In the genomic region with DNA sequence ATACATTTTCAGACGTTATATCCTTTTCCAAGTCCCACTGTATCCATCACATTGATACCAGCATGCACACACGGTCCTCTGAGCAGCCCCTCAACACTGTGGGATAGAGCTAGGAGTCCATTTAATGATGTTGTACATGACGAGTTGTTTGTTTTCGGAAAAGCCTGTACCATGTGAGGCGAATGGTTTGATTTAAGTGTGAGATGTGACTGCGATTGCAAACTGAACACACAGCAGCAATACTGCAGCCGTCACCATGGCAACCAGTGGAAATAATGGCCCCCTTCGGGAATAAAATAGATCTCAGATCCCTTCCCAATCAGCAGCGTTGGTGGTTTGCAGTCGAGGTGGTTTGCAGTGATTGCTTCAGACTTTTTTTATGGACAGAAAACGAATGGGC, we compare ENCODE assay signal across 11 mouse cellular contexts.
DNase-seq lines count a peak whose midpoint lies in the region; ATAC-seq lines count a peak whose summit lies in the region.
"Had no signal": no experiment of that assay in that cellular context is flagged by ENCODE, and none has a peak within 500 bp of the region (broad histone marks: within the 10 kb centered on the region; RNA-seq: fewer than 3 reads in every experiment).

No protein-coding gene starts in this region.

- no peaks in the 10 kb centered on the region; the same call in 1 of the 2 replicates for H3K27me3 ChIP-seq in embryonic facial prominence, embryonic 11.5 days (ENCODE audit: control insufficient read depth, insufficient read depth, low read length)
- no peaks in the 10 kb centered on the region for H3K27me3 ChIP-seq in hindbrain, embryonic 16.5 days (replicated peaks; ENCODE audit: control insufficient read depth, insufficient read depth, low read length)
- no peaks in the 10 kb centered on the region for H3K27me3 ChIP-seq in neural tube, embryonic 13.5 days
- H3K27me3 ChIP-seq: intestine, embryonic 15.5 days; limb, embryonic 15.5 days had no signal

- H3K4me3 ChIP-seq in embryonic facial prominence, embryonic 11.5 days (ENCODE audit: low read depth, low read length), result no peak overlapping the region
- no peak overlapping the region for H3K4me3 ChIP-seq in hindbrain, embryonic 16.5 days (ENCODE audit: low read length)
- H3K4me3 ChIP-seq in neural tube, embryonic 13.5 days, result no peak overlapping the region
- H3K4me3 ChIP-seq: intestine, embryonic 15.5 days; limb, embryonic 15.5 days had no signal

- H3K9ac ChIP-seq in embryonic facial prominence, embryonic 11.5 days (replicated peaks; ENCODE audit: low read length), result no peak overlapping the region
- H3K9ac ChIP-seq in hindbrain, embryonic 16.5 days (ENCODE audit: low read depth, low read length), result no peak overlapping the region
- H3K9ac ChIP-seq in neural tube, embryonic 13.5 days, result no peak overlapping the region
- H3K9ac ChIP-seq: intestine, embryonic 15.5 days; limb, embryonic 15.5 days had no signal

- ATAC-seq in embryonic facial prominence, embryonic 11.5 days (replicated peaks; ENCODE audit: insufficient number of reproducible peaks, low FRiP score, low TSS enrichment, low read depth), result no peak
- ATAC-seq in hindbrain, embryonic 16.5 days, result peak; percentile 70
- ATAC-seq in neural tube, embryonic 13.5 days (ENCODE audit: low read depth), result peak; percentile 76; the same call in 1 of the 2 replicates
- ATAC-seq: intestine, embryonic 15.5 days had no signal

- peak; percentile 81 for DNase-seq in brain, adult 2 months (ENCODE audit: low read depth, low spot score)
- peak; percentile 43 for DNase-seq in embryonic facial prominence, embryonic 11.5 days (ENCODE audit: low spot score)
- DNase-seq in lung, postnatal 36 days, result no peak
- no peak for DNase-seq in adrenal gland, postnatal 25 days
- no peak for DNase-seq in adrenal gland, postnatal 4 days (ENCODE audit: low spot score in 2 of 2)
- DNase-seq: cerebellum, postnatal 36 days; gastrocnemius, postnatal 14 days had no signal

- no peak overlapping the region for H3K4me2 ChIP-seq in embryonic facial prominence, embryonic 11.5 days (ENCODE audit: low read depth, low read length)
- peak overlapping the region; percentile 31 for H3K4me2 ChIP-seq in hindbrain, embryonic 16.5 days (ENCODE audit: low read length)
- peak overlapping the region; percentile 36 for H3K4me2 ChIP-seq in neural tube, embryonic 13.5 days
- H3K4me2 ChIP-seq: intestine, embryonic 15.5 days; limb, embryonic 15.5 days had no signal

- no peaks in the 10 kb centered on the region for H3K36me3 ChIP-seq in embryonic facial prominence, embryonic 11.5 days (replicated peaks; ENCODE audit: control insufficient read depth, insufficient read depth, low read depth, low read length)
- H3K36me3 ChIP-seq in hindbrain, embryonic 16.5 days (ENCODE audit: control insufficient read depth, insufficient read depth, low read length), result no peaks in the 10 kb centered on the region
- no peaks in the 10 kb centered on the region for H3K36me3 ChIP-seq in neural tube, embryonic 13.5 days
- H3K36me3 ChIP-seq: intestine, embryonic 15.5 days; limb, embryonic 15.5 days had no signal

- no peak overlapping the region for H3K27ac ChIP-seq in embryonic facial prominence, embryonic 11.5 days (replicated peaks; ENCODE audit: low read depth, low read length)
- H3K27ac ChIP-seq in hindbrain, embryonic 16.5 days (ENCODE audit: low read depth, low read length), result peak overlapping the region; percentile 75
- peak overlapping the region; percentile 87 for H3K27ac ChIP-seq in neural tube, embryonic 13.5 days (replicated peaks)
- H3K27ac ChIP-seq: intestine, embryonic 15.5 days; limb, embryonic 15.5 days had no signal

- H3K9me3 ChIP-seq in embryonic facial prominence, embryonic 11.5 days (replicated peaks; ENCODE audit: control insufficient read depth, low read length), result no peaks in the 10 kb centered on the region
- H3K9me3 ChIP-seq in hindbrain, embryonic 16.5 days (ENCODE audit: control insufficient read depth, low read length), result no peaks in the 10 kb centered on the region
- no peaks in the 10 kb centered on the region for H3K9me3 ChIP-seq in neural tube, embryonic 13.5 days
- H3K9me3 ChIP-seq: intestine, embryonic 15.5 days; limb, embryonic 15.5 days had no signal

- 66% methylated on average over 11 of the region's 11 CpGs for WGBS in embryonic facial prominence, embryonic 11.5 days
- 28% methylated on average over 11 of the region's 11 CpGs for WGBS in hindbrain, embryonic 16.5 days
- WGBS in neural tube, embryonic 13.5 days, result 31% methylated on average over 11 of the region's 11 CpGs

- H3K4me1 ChIP-seq in embryonic facial prominence, embryonic 11.5 days (ENCODE audit: control insufficient read depth, insufficient read depth, low read length), result no peaks in the 10 kb centered on the region
- H3K4me1 ChIP-seq in hindbrain, embryonic 16.5 days (ENCODE audit: control insufficient read depth, insufficient read depth, low read depth, low read length), result peaks cover 29% of the 10 kb centered on the region
- peaks cover 46% of the 10 kb centered on the region for H3K4me1 ChIP-seq in neural tube, embryonic 13.5 days (replicated peaks)
- H3K4me1 ChIP-seq: intestine, embryonic 15.5 days; limb, embryonic 15.5 days had no signal

Comparison
In these comparisons a context has a peak if more than half of its experiments do, and no peak if none do; other contexts are left out.
1. DNase-seq: peak in brain, adult 2 months (single experiment) and embryonic facial prominence, embryonic 11.5 days (single experiment); none in lung, postnatal 36 days (single experiment), adrenal gland, postnatal 25 days (single experiment) and adrenal gland, postnatal 4 days (0 of 2).